In the genomic region with DNA sequence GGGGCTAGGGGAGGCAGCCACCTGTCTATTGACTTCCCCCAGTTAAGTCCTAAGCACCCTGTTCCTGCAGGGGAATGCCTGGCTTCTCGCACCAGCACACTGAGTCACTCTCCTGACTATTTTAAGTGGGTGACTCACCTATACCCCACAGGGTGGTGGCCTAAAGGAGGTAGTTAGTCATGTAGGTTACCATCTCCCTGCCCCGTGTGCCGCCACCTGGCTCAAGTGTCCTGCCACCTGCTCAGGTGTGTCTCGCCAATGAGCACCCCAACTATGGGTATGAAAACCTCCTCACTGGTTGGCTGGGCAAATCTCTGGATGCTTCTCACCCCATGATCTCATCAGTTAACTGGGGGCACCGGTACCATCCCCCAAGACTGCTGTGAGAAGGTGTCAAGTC, we compare ENCODE assay signal across 11 mouse cellular contexts.
"Had no signal": no experiment of that assay in that cellular context is flagged by ENCODE, and none has a peak within 500 bp of the region (broad histone marks: within the 10 kb centered on the region; RNA-seq: fewer than 3 reads in every experiment).

No protein-coding gene starts in this region.

- ATAC-seq: liver, postnatal 0 days; midbrain, embryonic 13.5 days had no signal

- DNase-seq: kidney, postnatal 25 days; layer of hippocampus, adult 9-11 months; layer of hippocampus, postnatal 36 days; liver; liver, embryonic 13.5 days; liver, postnatal 0 days; lung, postnatal 14 days; right cerebral cortex, postnatal 4 days; spleen, adult 18-20 months; thymus, postnatal 36 days had no signal
